Mouse (Mus musculus) adrenal gland, adult 10 weeks (tissue): ENCODE data around the gene Hspb9. TPM values are rescaled to one million over a fixed set of nuclear protein-coding genes. Genes with fewer than 3 reads are reported as not detected.

ENCODE experiments used
- polyA plus RNA-seq: library from polyadenylated mRNA; stranded (reverse); fragments of 350-450 nt; fragmentation: Illumina TruSeq; extraction: RNeasy Lipid Tissue Mini Kit (QIAGEN cat#74804); gene quantifications from one replicate; pipeline ENCODE4 v1.2.3, GENCODE M21; 2014; ENCODE audit warnings: low read depth, low replicate concordance

Gene Hspb9
- polyA plus RNA-seq, result not detected

DNA sequence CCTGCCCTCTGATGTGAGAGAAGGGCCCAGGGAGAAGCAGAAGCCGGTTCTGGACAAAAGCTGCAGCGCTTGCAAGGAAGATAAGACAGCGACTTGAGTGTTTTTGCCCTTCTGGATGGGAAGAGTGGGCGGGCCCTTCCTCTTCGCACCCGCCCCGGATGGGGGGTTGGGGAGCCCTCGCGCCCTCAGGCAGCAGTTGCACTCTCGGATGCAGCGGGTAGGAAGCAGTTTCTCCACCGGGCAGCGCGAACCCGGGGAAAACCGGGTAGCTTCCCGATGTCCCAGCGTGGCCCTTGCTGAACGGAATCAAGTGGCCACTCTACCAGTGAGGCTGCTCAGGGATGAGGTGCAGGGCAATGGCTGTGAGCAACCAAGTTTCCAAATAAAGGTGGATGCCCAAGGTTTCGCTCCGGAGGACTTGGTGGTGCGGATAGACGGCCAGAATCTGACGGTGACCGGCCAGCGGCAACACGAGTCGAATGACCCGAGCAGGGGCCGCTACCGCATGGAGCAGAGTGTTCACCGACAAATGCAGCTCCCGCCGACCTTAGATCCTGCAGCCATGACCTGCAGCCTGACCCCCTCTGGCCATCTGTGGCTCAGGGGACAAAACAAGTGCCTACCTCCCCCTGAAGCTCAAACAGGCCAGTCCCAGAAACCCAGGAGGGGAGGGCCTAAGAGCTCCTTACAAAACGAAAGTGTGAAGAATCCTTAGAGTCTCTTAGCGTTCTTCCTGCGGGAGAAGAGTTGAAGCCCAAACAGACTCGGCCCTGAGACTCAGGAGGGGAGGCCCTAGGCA is at the start of gene Hspb9:
Gene Hspb9 (plus strand): TSS at position 116 of the 799 bp plus-strand sequence.

DNA sequence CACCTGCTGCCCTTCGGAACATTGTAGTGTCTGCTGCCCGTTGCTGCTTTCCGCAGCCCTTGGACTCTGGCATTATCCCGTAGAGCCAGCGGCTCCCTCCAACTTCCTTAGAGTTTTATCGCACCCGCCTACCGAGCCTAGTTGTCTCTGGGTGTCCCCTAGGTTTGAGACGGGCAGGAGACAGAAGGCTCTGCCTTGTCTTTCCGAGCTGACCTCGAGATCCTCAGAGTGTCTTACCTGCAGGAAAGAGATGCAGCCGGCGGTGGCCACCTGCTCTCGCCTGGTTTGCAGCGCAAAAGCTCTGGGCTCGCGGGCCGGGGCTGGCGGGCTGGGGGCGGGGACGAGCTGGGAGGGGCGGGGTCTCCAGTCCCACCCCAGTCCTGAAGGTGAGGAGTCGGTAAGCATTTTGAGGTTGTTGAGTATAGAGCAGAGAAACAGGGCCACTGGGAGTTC is 21.5 kb upstream of the Hspb9 start, which contains the start of gene Zfp385c:
Gene Zfp385c (minus strand): TSS at position 292 of the 453 bp plus-strand sequence.

DNA sequence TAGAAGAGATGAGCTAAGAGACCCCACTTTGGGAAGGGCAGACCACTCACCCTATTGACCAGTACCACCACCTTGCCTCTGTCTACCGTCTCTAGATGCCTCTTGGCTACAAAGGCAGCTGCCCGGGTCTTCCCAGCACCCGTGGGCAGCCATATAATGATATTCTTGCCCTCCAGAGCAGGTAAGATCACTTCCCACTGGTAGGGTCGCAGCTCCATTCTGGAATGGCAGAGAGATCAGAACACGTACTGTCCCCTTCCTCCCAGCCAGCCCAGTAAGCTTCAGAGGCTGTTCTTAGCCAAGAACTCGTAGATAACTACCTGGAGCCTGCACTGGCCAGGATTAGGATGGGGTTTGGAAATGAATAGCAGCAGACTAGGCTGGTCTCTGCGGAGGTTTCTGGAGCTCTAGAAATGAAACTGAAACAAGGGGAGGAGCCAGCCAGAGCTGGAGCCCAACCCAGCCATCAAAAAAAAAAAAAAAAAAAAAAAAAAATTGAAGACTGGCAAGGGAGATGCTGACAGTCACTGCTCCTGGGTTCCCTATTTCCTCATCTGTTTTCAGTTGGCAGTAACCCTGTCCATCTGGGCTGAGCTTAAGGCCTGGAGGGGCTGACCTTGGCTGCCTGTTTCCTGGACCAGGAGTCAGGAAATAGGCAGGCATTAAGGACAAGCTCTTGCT is 9.7 kb upstream of the Hspb9 start, which contains the start of gene Dhx58:
Gene Dhx58 (minus strand): TSS at position 421 of the 681 bp plus-strand sequence.

DNA sequence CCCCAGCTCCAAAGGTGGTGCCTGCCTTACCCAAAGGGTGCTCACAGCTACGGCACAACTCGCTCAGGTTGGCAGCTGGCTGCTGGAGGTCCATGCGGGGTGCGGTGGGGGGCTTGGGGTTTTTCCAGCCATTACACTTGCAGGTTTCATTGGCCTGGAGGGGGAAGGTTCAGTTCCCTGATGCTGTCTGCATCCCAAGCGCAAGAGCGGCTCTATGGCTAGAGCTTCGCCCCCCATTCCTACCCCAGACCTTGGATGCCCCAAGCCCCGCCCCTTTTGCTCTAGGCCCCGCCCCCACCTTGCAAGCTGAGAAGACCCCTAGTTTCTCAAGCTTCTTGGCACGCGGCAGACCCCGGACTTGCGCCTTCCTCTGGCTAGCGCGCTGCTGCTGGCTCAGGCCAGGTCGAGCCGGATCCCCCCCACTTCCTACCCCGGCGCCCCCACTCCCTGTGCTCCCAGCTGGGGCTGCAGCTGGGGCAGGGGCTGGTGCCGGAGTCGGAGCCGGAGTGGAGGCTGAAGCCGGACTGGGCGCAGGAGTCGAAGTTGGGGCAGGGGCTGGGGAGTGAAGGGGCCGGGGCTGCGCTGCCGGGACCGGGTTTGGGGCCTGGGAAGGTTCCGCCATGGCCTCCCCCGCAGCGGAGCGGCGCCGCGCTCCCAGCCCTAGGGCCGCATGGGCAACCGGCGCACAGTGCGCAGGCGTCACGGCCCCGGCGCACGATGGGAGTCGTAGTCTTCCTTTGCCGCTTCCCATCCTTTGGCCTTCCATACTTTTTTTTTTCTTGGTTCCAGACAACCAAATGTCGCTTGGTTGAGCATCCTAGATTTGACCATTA is 1.7 kb upstream of the Hspb9 start, which contains the start of gene Kat2a:
Gene Kat2a (minus strand): TSS at position 683 of the 833 bp plus-strand sequence.

DNA sequence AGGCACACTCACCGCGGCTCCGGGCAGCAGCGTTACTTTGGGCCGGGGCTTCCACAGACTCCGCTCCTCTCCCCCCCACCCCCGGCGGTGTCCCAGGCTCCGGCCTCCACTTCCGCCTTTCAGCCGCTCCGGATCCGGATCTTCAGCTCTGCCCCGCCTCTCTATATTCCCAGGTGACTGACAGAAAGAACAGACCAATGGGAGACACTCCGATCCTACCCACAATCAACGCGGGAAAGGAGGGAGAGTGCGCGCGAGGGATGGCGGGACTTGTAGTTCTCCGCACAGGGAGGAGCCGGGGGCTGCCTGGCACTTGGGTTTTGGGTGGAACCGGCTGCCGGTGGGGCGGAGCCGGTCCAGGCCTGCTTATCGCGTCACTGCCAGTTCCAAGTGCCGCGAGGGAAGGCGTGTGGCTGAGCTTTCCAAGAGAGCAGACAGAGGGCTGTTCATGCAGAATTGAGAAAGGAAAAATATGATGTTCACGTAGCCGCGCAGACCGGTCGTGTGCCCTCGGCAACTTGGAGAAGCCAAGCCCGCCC is 24.5 kb downstream of the Hspb9 start, which contains the start of gene Rab5c:
Gene Rab5c (minus strand): TSS at position 150 of the 539 bp plus-strand sequence.

DNA sequence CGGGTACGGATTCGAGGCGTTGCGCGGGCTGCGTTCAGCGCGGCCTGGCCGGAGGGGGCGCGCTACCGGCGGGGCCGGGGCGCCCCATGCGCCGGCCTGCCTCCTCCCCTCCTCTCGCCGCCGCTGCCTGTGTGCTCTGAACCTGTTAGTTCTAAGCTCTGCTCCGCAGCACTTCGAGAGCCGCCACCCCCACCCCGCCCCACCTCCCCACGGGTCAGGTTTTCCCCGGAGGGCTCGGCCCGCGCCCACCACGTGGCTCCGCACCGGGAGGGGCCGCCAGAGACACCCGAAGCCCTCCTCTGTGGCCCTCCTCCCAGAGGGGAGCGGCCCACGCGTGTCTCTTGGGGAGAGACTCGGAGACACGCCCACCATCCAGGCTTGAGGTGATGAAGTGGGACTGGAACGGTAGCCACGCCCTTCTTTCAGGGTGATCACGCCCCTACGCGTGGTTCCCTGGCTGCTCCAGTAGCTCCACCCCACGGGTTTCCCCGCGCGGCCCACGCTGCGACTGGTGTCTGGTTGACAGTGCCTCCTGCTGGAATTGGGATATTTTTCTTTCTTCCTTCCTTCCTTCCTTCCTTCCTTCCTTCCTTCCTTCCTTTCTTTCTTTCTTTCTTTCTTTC is 46.1 kb downstream of the Hspb9 start, which contains the start of gene Kcnh4:
Gene Kcnh4 (minus strand): TSS at position 332 of the 623 bp plus-strand sequence.

DNA sequence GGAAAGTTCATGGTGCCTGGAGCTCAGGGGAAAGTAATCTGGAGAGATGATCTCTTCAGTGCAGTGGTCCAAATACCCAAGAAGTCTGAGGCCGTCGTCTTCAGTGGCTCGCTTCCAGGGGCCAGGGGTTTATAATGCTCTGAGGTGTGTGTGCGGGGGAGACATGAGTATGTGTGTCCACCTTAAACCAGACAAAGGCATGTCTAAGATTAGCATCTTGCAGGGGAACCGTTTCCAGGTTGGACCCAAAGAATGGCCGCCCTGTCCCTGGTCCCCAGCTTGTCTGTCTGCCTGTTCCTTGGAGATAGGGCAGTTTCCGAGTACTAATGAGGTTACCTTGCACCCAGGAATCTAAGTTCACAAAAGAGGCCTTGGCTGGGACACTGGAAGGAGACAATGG is 49.2 kb downstream of the Hspb9 start, which contains the start of gene Hcrt:
Gene Hcrt (minus strand): TSS at position 101 of the 400 bp plus-strand sequence.

Other genes with a start within 250 kb of the Hspb9 start
- gene Klhl11, start 241.1 kb upstream of the Hspb9 start, polyA plus RNA-seq, result 33.4 TPM
- 787 TPM for gene Acly, start 185.8 kb upstream of the Hspb9 start, polyA plus RNA-seq
- gene Ttc25, start 168.2 kb upstream of the Hspb9 start, polyA plus RNA-seq, result 0.64 TPM
- 9.6 TPM for gene Cnp, start 138.9 kb upstream of the Hspb9 start, polyA plus RNA-seq
- gene Nkiras2, start 94.6 kb upstream of the Hspb9 start, polyA plus RNA-seq, result 2.7 TPM
- 169 TPM for gene Dnajc7, start 93.7 kb upstream of the Hspb9 start, polyA plus RNA-seq
- not detected for gene Zfp385c, start 21.4 kb upstream of the Hspb9 start, polyA plus RNA-seq
- gene Dhx58, start 9.6 kb upstream of the Hspb9 start, polyA plus RNA-seq, result 7.8 TPM
- 3.3 TPM for gene Kat2a, start 1.4 kb upstream of the Hspb9 start, polyA plus RNA-seq
- gene Rab5c, start 24.4 kb downstream of the Hspb9 start, polyA plus RNA-seq, result 51.3 TPM
- not detected for gene Kcnh4, start 46.1 kb downstream of the Hspb9 start, polyA plus RNA-seq
- not detected for gene Hcrt, start 49.1 kb downstream of the Hspb9 start, polyA plus RNA-seq
- 4.3 TPM for gene Ghdc, start 57.1 kb downstream of the Hspb9 start, polyA plus RNA-seq
- 11.6 TPM for gene Stat5b, start 136.9 kb downstream of the Hspb9 start, polyA plus RNA-seq
- 5.2 TPM for gene Stat5a, start 145.5 kb downstream of the Hspb9 start, polyA plus RNA-seq
- 18.6 TPM for gene Stat3, start 225.7 kb downstream of the Hspb9 start, polyA plus RNA-seq